Mouse (Mus musculus) liver, embryonic 12.5 days (tissue): ENCODE results near the gene Prdm5. TPM values are rescaled to one million over a fixed set of nuclear protein-coding genes. Genes with fewer than 3 reads are reported as not detected.

Source experiments
- ATAC-seq: fragments of 200-750 bp; cut with Nextera tagmentation; 2 replicates; pipeline ENCODE4 v1.8.0; 2017; ENCODE audit warnings: moderate number of reproducible peaks, mild to moderate bottlenecking, moderate library complexity
- H3K27ac ChIP-seq: fragments of 300-500 bp; sonication (generic); 2 replicates; pipeline ENCODE4 v1.5.1; 2016; ENCODE audit warnings: mild to moderate bottlenecking
- H3K27me3 ChIP-seq: fragments of 300-500 bp; sonication (generic); replicated peaks from 2 replicates; pipeline ENCODE4 v1.6.1; 2016; ENCODE audit warnings: mild to moderate bottlenecking, moderate library complexity
- H3K36me3 ChIP-seq: fragments of 300-500 bp; sonication (generic); 2 replicates; pipeline ENCODE4 v1.6.1; 2016; ENCODE audit warnings: mild to moderate bottlenecking, moderate library complexity
- H3K4me1 ChIP-seq: fragments of 300-500 bp; sonication (generic); 2 replicates; pipeline ENCODE4 v1.6.1; 2016
- H3K4me2 ChIP-seq: fragments of 300-500 bp; sonication (generic); 2 replicates; pipeline ENCODE4 v1.6.1; 2016; ENCODE audit warnings: mild to moderate bottlenecking, moderate library complexity
- H3K4me3 ChIP-seq: fragments of 300-500 bp; sonication (generic); 2 replicates; pipeline ENCODE4 v1.5.1; 2016; ENCODE audit warnings: mild to moderate bottlenecking, moderate library complexity
- H3K9ac ChIP-seq: fragments of 300-500 bp; sonication (generic); 2 replicates; pipeline ENCODE4 v1.6.1; 2016; ENCODE audit warnings: mild to moderate bottlenecking, moderate library complexity
- H3K9me3 ChIP-seq: fragments of 300-500 bp; sonication (generic); replicated peaks from 2 replicates; pipeline ENCODE4 v1.6.1; 2016; ENCODE audit warnings: mild to moderate bottlenecking, moderate library complexity
- WGBS: fragments of 180-500 bp; shearing (Covaris S2); methylation state at CpG from one replicate; pipeline ENCODE4 v1.1.7; 2016; ENCODE audit not compliant: insufficient replicate concordance; 5-methylcytosine and 5-hydroxymethylcytosine counted together
- polyA plus RNA-seq: library from polyadenylated mRNA; unstranded; fragments of >200 nt; fragmentation: Nextera tagmentation; extraction: Ambion mirVana; gene quantifications from 2 replicates; pipeline ENCODE4 v1.2.1, GENCODE M21; 2016

Gene Prdm5
- polyA plus RNA-seq, 1 experiment from 2014 or later: 5.5 TPM

DNA sequence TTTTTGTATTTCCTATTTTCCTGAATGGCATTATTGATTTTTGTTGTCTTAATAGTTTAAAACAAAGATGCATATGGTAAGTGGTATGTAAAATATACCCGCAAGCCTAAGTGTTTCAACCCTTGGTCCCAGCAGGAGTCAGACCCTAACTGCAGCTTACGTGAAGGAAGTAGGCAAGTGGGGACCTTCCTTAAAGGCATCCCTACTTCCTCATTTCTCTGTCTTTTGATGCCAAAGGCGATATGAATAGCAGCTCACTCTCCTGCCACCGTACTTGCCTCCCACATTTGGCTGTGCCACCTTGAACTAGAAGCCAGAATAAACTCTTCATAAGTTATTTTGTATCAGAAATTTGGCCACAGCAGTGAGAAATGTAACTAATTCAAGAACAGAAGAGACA, 63.8 kb downstream of the Prdm5 start:
- no peaks in the 10 kb centered on the region for H3K36me3 ChIP-seq
- H3K4me2 ChIP-seq: no peak overlapping the region
- H3K4me1 ChIP-seq: no peaks in the 10 kb centered on the region
- H3K9me3 ChIP-seq: no peaks in the 10 kb centered on the region
- no peak overlapping the region for H3K4me3 ChIP-seq
- no peak overlapping the region for H3K27ac ChIP-seq
- 36% methylated on average over 4 of the region's 4 CpGs for WGBS
- H3K27me3 ChIP-seq: no peaks in the 10 kb centered on the region
- H3K9ac ChIP-seq: no peak overlapping the region
- no peak for ATAC-seq

DNA sequence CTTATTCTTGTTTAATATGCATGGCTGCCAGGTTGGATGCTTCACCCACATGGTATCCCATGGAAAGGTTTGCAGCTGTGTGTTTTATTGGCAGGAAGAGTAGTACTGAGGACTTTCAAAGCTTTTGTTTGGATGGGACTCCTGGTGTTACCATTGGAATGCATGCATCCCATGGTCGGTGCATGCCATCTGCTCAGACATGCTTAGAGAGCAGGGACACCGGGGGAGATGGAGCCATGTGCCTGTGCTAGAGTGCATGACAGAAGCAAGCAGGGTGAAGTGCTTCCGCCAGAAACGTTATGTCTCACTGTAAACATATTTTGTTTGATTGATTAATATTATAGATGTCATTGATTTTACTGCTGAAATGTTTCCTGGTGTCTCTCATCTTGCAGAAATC, 70.3 kb downstream of the Prdm5 start:
- H3K9ac ChIP-seq: no peak overlapping the region
- ATAC-seq: no peak
- no peak overlapping the region for H3K27ac ChIP-seq
- no peaks in the 10 kb centered on the region for H3K9me3 ChIP-seq
- H3K36me3 ChIP-seq: no peaks in the 10 kb centered on the region
- WGBS: 64% methylated on average over 4 of the region's 4 CpGs
- no peak overlapping the region for H3K4me2 ChIP-seq
- no peaks in the 10 kb centered on the region for H3K4me1 ChIP-seq
- H3K4me3 ChIP-seq: no peak overlapping the region
- no peaks in the 10 kb centered on the region for H3K27me3 ChIP-seq

DNA sequence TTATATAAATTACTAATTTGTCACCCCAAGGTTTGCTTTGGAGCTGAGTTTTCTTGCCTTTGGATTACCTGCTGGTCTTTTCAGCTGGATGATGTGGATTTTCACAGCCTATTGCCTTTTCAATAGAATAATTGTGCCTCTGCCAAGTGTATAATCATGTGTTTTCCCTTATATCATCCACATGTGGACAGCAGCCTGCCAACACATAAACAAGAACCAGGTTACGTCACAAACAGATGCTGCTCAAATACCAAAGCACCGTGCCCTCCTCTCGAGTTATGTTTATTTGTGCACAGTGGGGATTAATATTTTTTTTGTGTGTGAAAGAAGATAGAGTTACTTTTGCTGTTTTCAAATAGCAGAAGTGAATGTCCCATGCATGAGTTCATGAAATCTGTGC, 70.9 kb downstream of the Prdm5 start:
- H3K36me3 ChIP-seq: no peaks in the 10 kb centered on the region
- H3K9me3 ChIP-seq: no peaks in the 10 kb centered on the region
- no peak overlapping the region for H3K27ac ChIP-seq
- WGBS: 85% methylated on average over 3 of the region's 3 CpGs
- H3K27me3 ChIP-seq: no peaks in the 10 kb centered on the region
- no peak overlapping the region for H3K4me3 ChIP-seq
- no peak for ATAC-seq
- H3K4me2 ChIP-seq: no peak overlapping the region
- H3K4me1 ChIP-seq: no peaks in the 10 kb centered on the region
- no peak overlapping the region for H3K9ac ChIP-seq

DNA sequence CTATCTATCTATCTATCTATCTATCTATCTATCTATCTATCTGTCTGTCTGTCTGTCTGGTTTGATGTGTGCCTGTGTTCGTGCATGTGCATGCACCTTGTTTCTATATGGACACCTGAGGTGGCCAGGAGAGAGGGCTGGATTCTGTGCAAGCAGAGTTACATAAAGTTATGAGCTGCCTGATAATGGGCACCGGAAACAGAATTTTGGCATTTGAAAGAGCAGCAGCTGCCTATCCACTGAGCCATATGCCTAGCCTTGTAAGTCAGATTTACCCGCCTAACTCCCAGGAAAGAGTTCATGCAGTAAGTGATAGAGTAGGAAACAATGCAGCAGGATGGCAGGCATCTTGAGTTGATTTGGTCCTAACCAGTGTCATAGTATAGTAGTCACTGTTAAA, 71.4 kb downstream of the Prdm5 start:
- Histone ChIP-seq H3K27me3 (no peaks in the 10 kb centered on the region), H3K4me2 (no peak overlapping the region), H3K4me3 (no peak overlapping the region), H3K9ac (no peak overlapping the region), H3K9me3 (no peaks in the 10 kb centered on the region), H3K27ac (no peak overlapping the region), H3K36me3 (no peaks in the 10 kb centered on the region), H3K4me1 (no peaks in the 10 kb centered on the region)
- 74% methylated on average over 3 of the region's 3 CpGs for whole genome bisulfite sequencing
- ATAC-seq: no peak

DNA sequence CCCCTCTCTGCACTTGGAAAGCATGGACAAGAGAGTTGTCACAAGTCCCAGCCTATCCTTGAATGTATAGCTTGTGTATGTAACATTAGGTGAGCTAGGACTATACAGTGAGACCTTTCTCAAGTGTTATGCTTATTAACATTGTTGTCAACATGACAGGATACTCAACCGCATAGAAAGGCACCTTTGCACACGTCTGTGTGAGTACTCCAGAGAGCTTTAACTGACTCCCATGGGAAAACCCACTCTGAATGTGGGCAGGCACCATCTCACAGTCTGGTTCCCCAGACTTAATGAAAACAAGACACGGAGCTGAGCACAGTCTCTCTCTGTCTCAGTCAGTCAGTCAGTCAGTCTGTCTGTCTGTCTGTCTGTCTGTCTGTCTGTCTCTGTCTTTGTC, 75.2 kb downstream of the Prdm5 start:
- no peaks in the 10 kb centered on the region for H3K4me1 ChIP-seq
- H3K4me2 ChIP-seq: no peak overlapping the region
- H3K4me3 ChIP-seq: no peak overlapping the region
- H3K9me3 ChIP-seq: no peaks in the 10 kb centered on the region
- 70% methylated on average over 3 of the region's 3 CpGs for WGBS
- no peak overlapping the region for H3K9ac ChIP-seq
- H3K27ac ChIP-seq: no peak overlapping the region
- no peaks in the 10 kb centered on the region for H3K36me3 ChIP-seq
- H3K27me3 ChIP-seq: no peaks in the 10 kb centered on the region
- ATAC-seq: no peak

DNA sequence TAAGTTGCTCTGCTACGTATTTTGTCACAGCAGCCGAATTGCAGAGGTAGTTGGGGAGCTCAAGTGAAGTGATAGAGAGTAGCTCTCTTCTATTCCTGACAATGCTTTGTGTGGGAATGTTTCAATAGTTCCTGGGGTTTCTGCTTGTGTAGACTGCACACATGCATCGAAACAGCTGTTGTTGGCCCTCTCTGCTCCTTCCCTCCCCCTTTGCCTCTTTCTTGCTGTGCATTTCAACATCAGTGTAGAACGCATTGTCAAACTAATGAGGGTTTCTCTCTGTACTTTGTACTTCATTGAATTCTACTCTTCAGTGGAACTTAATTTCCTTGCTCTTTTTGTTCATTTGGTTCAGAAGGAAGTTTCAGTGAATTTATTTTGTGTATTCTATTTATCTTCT, 75.8 kb downstream of the Prdm5 start:
- WGBS: 79% methylated on average over 4 of the region's 4 CpGs
- H3K9me3 ChIP-seq: no peaks in the 10 kb centered on the region
- H3K4me3 ChIP-seq: no peak overlapping the region
- H3K9ac ChIP-seq: no peak overlapping the region
- no peaks in the 10 kb centered on the region for H3K4me1 ChIP-seq
- no peaks in the 10 kb centered on the region for H3K27me3 ChIP-seq
- no peak overlapping the region for H3K4me2 ChIP-seq
- no peak for ATAC-seq
- no peak overlapping the region for H3K27ac ChIP-seq
- 0 out of 2 replicates have a peak, but pooled peaks cover 3% of the 10 kb centered on the region for H3K36me3 ChIP-seq

DNA sequence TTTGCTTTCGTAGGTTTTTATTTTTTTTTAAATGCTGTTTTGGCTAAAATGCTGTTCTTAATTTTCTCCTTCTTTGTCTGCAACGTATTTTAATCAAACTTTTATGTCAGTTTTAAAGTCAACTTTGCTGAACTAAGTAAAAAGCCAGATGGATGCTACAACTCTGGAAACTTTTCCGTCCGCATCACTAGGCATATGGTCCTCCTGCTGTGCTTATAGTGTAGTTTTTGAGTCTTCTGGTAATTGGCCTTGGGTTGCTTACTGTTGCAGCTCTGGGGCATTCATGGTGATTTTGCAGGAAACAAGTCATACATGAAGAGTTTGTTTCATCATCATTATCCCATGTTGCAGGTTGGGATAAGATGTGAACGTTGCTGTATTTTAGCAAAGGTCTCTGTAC, 81.8 kb downstream of the Prdm5 start:
- no peak overlapping the region for H3K4me3 ChIP-seq
- no peak for ATAC-seq
- H3K27me3 ChIP-seq: no peaks in the 10 kb centered on the region
- no peaks in the 10 kb centered on the region for H3K9me3 ChIP-seq
- 72% methylated on average over 5 of the region's 5 CpGs for WGBS
- no peak overlapping the region for H3K27ac ChIP-seq
- H3K9ac ChIP-seq: no peak overlapping the region
- no peak overlapping the region for H3K4me2 ChIP-seq
- H3K4me1 ChIP-seq: no peaks in the 10 kb centered on the region
- H3K36me3 ChIP-seq: 0 out of 2 replicates have a peak, but pooled peaks cover 3% of the 10 kb centered on the region

DNA sequence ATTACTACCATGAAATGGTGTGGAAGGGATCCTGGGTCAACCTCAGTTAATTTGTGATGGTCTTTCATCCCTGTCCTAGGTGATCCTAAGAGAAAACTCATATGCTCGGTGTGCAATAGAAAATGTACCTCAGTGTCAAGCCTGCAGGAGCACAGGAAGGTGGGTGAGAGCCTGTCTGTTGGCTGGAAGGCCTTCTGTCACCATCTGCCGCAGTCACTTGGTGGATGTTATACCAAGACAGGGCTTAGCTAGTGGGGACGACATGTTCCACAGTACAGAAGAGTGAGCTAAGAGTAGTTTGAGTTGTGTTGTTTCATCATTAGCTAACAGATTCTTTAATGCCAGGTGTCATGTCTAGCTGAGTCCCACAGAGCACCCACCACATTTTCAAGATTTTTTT, 84.0 kb downstream of the Prdm5 start:
- Histone ChIP-seq H3K4me3 (no peak overlapping the region), H3K27ac (no peak overlapping the region), H3K4me1 (no peaks in the 10 kb centered on the region), H3K36me3 (0 out of 2 replicates have a peak, but pooled peaks cover 3% of the 10 kb centered on the region), H3K9ac (no peak overlapping the region), H3K27me3 (no peaks in the 10 kb centered on the region), H3K9me3 (no peaks in the 10 kb centered on the region), H3K4me2 (no peak overlapping the region)
- ATAC-seq: no peak
- WGBS: 73% methylated on average over 3 of the region's 3 CpGs

DNA sequence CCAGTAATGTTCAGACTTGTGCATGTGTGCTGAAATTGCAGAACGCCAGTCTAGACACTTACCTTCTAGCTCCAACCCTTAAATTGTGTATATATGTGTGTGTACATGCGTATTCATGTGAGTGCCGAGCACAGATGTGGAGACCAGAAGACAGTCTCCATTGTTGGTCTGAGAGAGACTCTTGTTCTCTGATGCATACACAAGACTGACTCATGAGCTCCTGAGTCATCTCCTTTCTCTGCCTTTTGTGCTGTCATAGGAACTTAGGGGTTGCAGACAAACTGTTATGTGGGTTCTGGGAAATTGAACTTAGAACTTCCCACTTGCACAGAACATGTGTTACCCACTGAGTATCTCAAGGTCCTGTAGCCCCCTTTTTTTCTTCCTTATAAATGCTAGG, 85.4 kb downstream of the Prdm5 start:
- H3K9me3 ChIP-seq: no peaks in the 10 kb centered on the region
- no peaks in the 10 kb centered on the region for H3K27me3 ChIP-seq
- no peak overlapping the region for H3K9ac ChIP-seq
- no peak overlapping the region for H3K4me3 ChIP-seq
- 82% methylated on average over 3 of the region's 3 CpGs for WGBS
- no peak for ATAC-seq
- 0 out of 2 replicates have a peak, but pooled peaks cover 1% of the 10 kb centered on the region for H3K36me3 ChIP-seq
- no peak overlapping the region for H3K27ac ChIP-seq
- no peaks in the 10 kb centered on the region for H3K4me1 ChIP-seq
- no peak overlapping the region for H3K4me2 ChIP-seq

DNA sequence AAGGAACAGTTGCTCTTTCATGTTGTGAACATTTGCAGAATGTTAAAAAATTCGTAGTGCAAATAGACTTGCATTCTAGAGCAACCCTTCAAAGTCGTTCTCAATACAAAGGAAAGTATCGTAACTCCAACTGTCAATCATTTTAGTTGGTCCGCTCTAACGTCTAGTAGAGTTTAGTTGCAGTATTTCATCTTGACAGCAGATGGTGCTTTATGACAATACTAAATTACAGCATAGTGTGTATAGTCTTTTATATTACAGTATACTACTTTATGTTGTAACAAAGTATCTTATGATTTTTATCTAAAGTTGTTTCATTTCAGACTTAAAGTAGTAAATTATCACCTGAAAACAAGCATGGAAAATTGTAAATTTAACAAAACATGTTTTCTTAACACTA, 86.1 kb downstream of the Prdm5 start:
- WGBS: 76% methylated on average over 5 of the region's 5 CpGs
- ATAC-seq: no peak
- Histone ChIP-seq H3K4me3 (no peak overlapping the region), H3K27ac (no peak overlapping the region), H3K36me3 (no peaks in the 10 kb centered on the region), H3K27me3 (no peaks in the 10 kb centered on the region), H3K4me2 (no peak overlapping the region), H3K9me3 (no peaks in the 10 kb centered on the region), H3K4me1 (no peaks in the 10 kb centered on the region), H3K9ac (no peak overlapping the region)

DNA sequence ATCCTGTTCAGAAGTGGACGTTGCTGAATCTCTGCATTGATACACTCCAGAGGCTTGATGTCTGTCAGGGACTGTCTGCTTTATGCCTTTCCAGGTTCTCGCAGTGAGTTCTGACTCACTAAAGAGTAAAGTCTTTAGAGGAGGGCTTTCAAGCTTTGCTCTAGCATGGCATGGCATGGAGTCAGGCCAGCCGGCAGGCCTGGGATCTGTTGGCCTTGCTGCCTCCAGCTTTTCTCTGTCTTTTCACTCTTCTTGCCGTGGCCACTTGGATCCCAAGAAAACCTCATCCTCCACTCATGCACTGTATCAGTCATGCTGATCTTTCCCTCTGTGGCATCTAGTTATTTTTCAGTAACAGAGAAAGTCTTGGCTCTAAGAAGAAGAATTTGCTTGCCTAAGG, 87.1 kb downstream of the Prdm5 start:
- Histone ChIP-seq H3K27ac (no peak overlapping the region), H3K27me3 (no peaks in the 10 kb centered on the region), H3K4me1 (no peaks in the 10 kb centered on the region), H3K9me3 (no peaks in the 10 kb centered on the region), H3K9ac (no peak overlapping the region), H3K4me2 (no peak overlapping the region), H3K4me3 (no peak overlapping the region), H3K36me3 (no peaks in the 10 kb centered on the region)
- no peak for ATAC-seq
- WGBS: 73% methylated on average over 4 of the region's 4 CpGs

DNA sequence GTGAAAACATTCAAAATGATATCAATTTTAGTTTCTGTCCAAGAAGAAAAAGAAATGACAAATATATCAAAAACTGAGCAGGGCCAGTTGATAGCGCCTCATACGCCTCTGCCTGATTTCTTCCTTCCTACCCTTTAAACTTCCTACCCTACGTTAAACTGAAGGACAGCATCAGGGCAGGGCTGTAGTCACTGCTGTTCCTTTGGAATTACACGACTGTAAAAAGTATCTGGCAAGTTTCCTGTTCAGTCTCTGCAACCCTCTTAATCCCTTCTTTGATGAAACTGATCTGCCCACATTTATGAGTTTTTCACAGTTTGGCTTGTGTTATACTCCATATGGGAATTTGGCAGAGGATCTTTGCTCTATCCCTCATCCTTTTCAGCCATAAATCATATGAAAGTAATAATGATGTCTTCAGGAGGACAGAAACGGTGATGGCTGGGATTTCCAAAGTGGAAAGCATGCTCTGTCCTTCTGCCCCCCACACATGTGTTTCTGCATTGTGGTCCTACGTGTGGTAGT, 93.0 kb downstream of the Prdm5 start:
- no peak overlapping the region for H3K4me3 ChIP-seq
- H3K36me3 ChIP-seq: no peaks in the 10 kb centered on the region
- WGBS: 69% methylated on average over 6 of the region's 6 CpGs
- H3K4me1 ChIP-seq: no peaks in the 10 kb centered on the region
- H3K9ac ChIP-seq: no peak overlapping the region
- H3K27me3 ChIP-seq: no peaks in the 10 kb centered on the region
- H3K9me3 ChIP-seq: no peaks in the 10 kb centered on the region
- no peak overlapping the region for H3K27ac ChIP-seq
- ATAC-seq: no peak
- no peak overlapping the region for H3K4me2 ChIP-seq

DNA sequence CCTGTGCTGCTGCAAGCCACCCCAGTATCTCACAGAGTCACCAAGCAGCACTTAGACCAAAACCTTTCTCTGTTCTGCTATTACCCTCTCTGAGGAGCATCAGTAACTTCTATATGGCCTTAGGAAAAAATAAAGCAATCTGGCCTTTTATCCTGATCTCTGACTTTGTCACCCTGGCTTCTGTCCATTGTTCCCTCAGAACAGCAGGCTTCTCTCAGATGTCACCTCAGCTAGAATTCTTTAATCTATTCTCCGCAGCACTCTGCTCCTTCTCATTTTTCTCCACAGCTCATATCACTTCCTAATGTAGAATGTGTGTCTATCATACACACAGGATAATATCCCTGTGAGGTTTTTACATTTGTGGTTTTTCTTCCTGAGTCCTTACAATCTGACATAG, 99.5 kb downstream of the Prdm5 start:
- H3K27ac ChIP-seq: no peak overlapping the region
- ATAC-seq: no peak
- H3K4me3 ChIP-seq: no peak overlapping the region
- H3K4me2 ChIP-seq: no peak overlapping the region
- H3K9ac ChIP-seq: no peak overlapping the region
- H3K36me3 ChIP-seq: peaks cover 4% of the 10 kb centered on the region; the same call in 1 of the 2 replicates
- no peaks in the 10 kb centered on the region for H3K9me3 ChIP-seq
- WGBS: 80% methylated on average over 1 of the region's 1 CpGs
- H3K4me1 ChIP-seq: no peaks in the 10 kb centered on the region
- no peaks in the 10 kb centered on the region for H3K27me3 ChIP-seq
